Mouse (Mus musculus) neural tube, embryonic 13.5 days (tissue): ENCODE results near the gene Kncn. TPM values are rescaled to one million over a fixed set of nuclear protein-coding genes. Genes with fewer than 3 reads are reported as not detected.

ENCODE experiments used
- polyA plus RNA-seq: library from polyadenylated mRNA; unstranded; fragments of >200 nt; fragmentation: Nextera tagmentation; extraction: Ambion mirVana; gene quantifications from 2 replicates; pipeline ENCODE4 v1.2.1, GENCODE M21; 2015

Gene Kncn
- polyA plus RNA-seq, 1 experiment from 2014 or later, result 0.42 TPM

Other genes starting within 250 kb of the Kncn start
- 0.32 and 0.39 TPM in 2 replicates for gene Cyp4b1, start 236.7 kb upstream of the Kncn start, polyA plus RNA-seq
- gene Efcab14, start 146.7 kb upstream of the Kncn start, polyA plus RNA-seq, result 21.4 and 23.3 TPM in 2 replicates
- 0.39 TPM in 1 of 2 replicates, not detected in the other for gene Tex38, start 103.4 kb upstream of the Kncn start, polyA plus RNA-seq
- gene Atpaf1, start 99.6 kb upstream of the Kncn start, polyA plus RNA-seq, result 32.1 and 38.9 TPM in 2 replicates
- gene Mob3c, start 56.3 kb upstream of the Kncn start, polyA plus RNA-seq, result 4.3 and 6.2 TPM in 2 replicates
- 24.3 and 28.7 TPM in 2 replicates for gene Mknk1, start 45.2 kb upstream of the Kncn start, polyA plus RNA-seq
- 1.2 and 4.1 TPM in 2 replicates for gene 6430628N08Rik, start 6.3 kb downstream of the Kncn start, polyA plus RNA-seq
- gene Dmbx1, start 55.5 kb downstream of the Kncn start, polyA plus RNA-seq, result 1.6 and 2.0 TPM in 2 replicates
- gene Faah, start 133.5 kb downstream of the Kncn start, polyA plus RNA-seq, result 10.7 and 10.8 TPM in 2 replicates
- gene Nsun4, start 169.5 kb downstream of the Kncn start, polyA plus RNA-seq, result 13.7 and 17.2 TPM in 2 replicates
- gene Uqcrh, start 190.7 kb downstream of the Kncn start, polyA plus RNA-seq, result 484 and 500 TPM in 2 replicates
- 70.9 and 72.9 TPM in 2 replicates for gene Lrrc41, start 190.9 kb downstream of the Kncn start, polyA plus RNA-seq
- gene Rad54l, start 239.3 kb downstream of the Kncn start, polyA plus RNA-seq, result 7.7 and 9.2 TPM in 2 replicates
- 58.9 and 59.9 TPM in 2 replicates for gene Pomgnt1, start 239.4 kb downstream of the Kncn start, polyA plus RNA-seq